Mouse (Mus musculus) heart, adult 2 months (tissue): Measurements from ENCODE around the gene Frmpd4. TPM values are rescaled to one million over a fixed set of nuclear protein-coding genes. Genes with fewer than 3 reads are reported as not detected.

ENCODE experiments used
- DNase-seq, 2 experiments: peaks; one replicate each; pipeline ENCODE4 v3.0.0; 2021
- H3K27ac ChIP-seq: fragments of 200-600 bp; 2 replicates; pipeline ENCODE4 v1.8.1; 2022
- H3K27me3 ChIP-seq: fragments of 200-500 bp; 2 replicates; pipeline ENCODE4 v1.6.1; 2012; ENCODE audit warnings: mild to moderate bottlenecking, low read length, inconsistent platforms, mixed read lengths; ENCODE audit not compliant: control insufficient read depth, insufficient read depth
- H3K36me3 ChIP-seq: fragments of 200-500 bp; 2 replicates; pipeline ENCODE4 v1.6.1; 2012; ENCODE audit warnings: low read length, inconsistent platforms; ENCODE audit not compliant: control insufficient read depth, insufficient read depth
- H3K4me1 ChIP-seq: fragments of 200-500 bp; 2 replicates; pipeline ENCODE4 v1.6.1; 2011; ENCODE audit warnings: low read length; ENCODE audit not compliant: control insufficient read depth, insufficient read depth
- H3K4me3 ChIP-seq: fragments of 200-600 bp; 2 replicates; pipeline ENCODE4 v1.8.1; 2022
- H3K79me2 ChIP-seq: fragments of 200-500 bp; replicated peaks from 2 replicates; pipeline ENCODE4 v1.6.1; 2012; ENCODE audit warnings: mild to moderate bottlenecking, inconsistent platforms, low read length, moderate library complexity, mixed read lengths; ENCODE audit not compliant: control insufficient read depth, insufficient read depth
- H3K9ac ChIP-seq: fragments of 200-500 bp; 2 replicates; pipeline ENCODE4 v1.6.1; 2012; ENCODE audit warnings: low read depth, mild to moderate bottlenecking, control low read depth, inconsistent platforms, low read length, mixed read lengths
- CTCF ChIP-seq: fragments of 200-600 bp; IDR thresholded peaks from 2 replicates; pipeline ENCODE4 v1.8.1; 2022; ENCODE audit warnings: antibody characterized with exemption, mild to moderate bottlenecking, moderate library complexity
- EP300 ChIP-seq: fragments of 200-500 bp; IDR thresholded peaks from 2 replicates; pipeline ENCODE4 v1.6.1; 2011; ENCODE audit warnings: low read depth, low read length, control low read depth; ENCODE audit not compliant: insufficient read depth
- POLR2A ChIP-seq: fragments of 200-500 bp; IDR thresholded peaks from 2 replicates; pipeline ENCODE4 v1.6.1; 2011; ENCODE audit warnings: mild to moderate bottlenecking, low read depth, low read length, control low read depth; ENCODE audit not compliant: insufficient read depth
- WGBS: fragments of 180-500 bp; shearing (Covaris S2); methylation state at CpG from one replicate; pipeline ENCODE4 v1.1.7; 2018; 5-methylcytosine and 5-hydroxymethylcytosine counted together
- intact Hi-C: fragments of 180-260 bp; cut with DNase I; formaldehyde crosslinking; loops from one replicate; pipeline ENCODE4 v1.15.1; 2025
- polyA plus RNA-seq: library from polyadenylated mRNA; depleted of rRNA; stranded (reverse); fragments of >200 nt; gene quantifications from 2 replicates; pipeline ENCODE4 v1.2.3, GENCODE M21; 2012
- total RNA-seq, 2 experiments: library from RNA; stranded (reverse); gene quantifications; 2 replicates each; pipeline ENCODE4 v1.2.3; 2021

Frmpd4 gene
- total and polyA plus RNA-seq, 3 experiments, result not detected

GRCm38 (mm10) chrX:168338212-168338611, 238.8 kb downstream of the Frmpd4 start:
- H3K4me3 ChIP-seq, result no peak overlapping the region
- H3K4me1 ChIP-seq, result no peaks in the 10 kb centered on the region
- no peak for DNase-seq
- no peak overlapping the region for H3K9ac ChIP-seq
- no peak overlapping the region for H3K27ac ChIP-seq
- no peaks in the 10 kb centered on the region for H3K27me3 ChIP-seq
- H3K36me3 ChIP-seq, result no peaks in the 10 kb centered on the region
- no peaks in the 10 kb centered on the region for H3K79me2 ChIP-seq
- TF ChIP-seq CTCF (no peak), POLR2A (no peak), EP300 (no peak)
- intact Hi-C loops, result no loop called here

GRCm38 (mm10) chrX:168325161-168325560, 251.9 kb downstream of the Frmpd4 start:
- 65% methylated on average over 3 of the region's 3 CpGs for WGBS
- no peaks in the 10 kb centered on the region for H3K4me1 ChIP-seq
- no peaks in the 10 kb centered on the region for H3K79me2 ChIP-seq
- DNase-seq, result no peak
- H3K27me3 ChIP-seq, result no peaks in the 10 kb centered on the region
- intact Hi-C loops, result no loop called here
- no peak overlapping the region for H3K27ac ChIP-seq
- TF ChIP-seq EP300, result no peak
- TF ChIP-seq POLR2A, result no peak
- TF ChIP-seq CTCF, result no peak
- H3K4me3 ChIP-seq, result no peak overlapping the region
- no peaks in the 10 kb centered on the region for H3K36me3 ChIP-seq
- no peak overlapping the region for H3K9ac ChIP-seq

GRCm38 (mm10) chrX:168312158-168312557, 264.9 kb downstream of the Frmpd4 start:
- no peak overlapping the region for H3K4me3 ChIP-seq
- H3K9ac ChIP-seq, result no peak overlapping the region
- H3K79me2 ChIP-seq, result no peaks in the 10 kb centered on the region
- intact Hi-C loops, result no loop called here
- TF ChIP-seq CTCF (no peak), EP300 (no peak), POLR2A (no peak)
- no peak for DNase-seq
- no peak overlapping the region for H3K27ac ChIP-seq
- H3K4me1 ChIP-seq, result no peaks in the 10 kb centered on the region
- no peaks in the 10 kb centered on the region for H3K27me3 ChIP-seq
- 63% methylated on average over 1 of the region's 1 CpGs for WGBS
- no peaks in the 10 kb centered on the region for H3K36me3 ChIP-seq

- Histone ChIP-seq H3K36me3 (no peaks in the 10 kb centered on the region), H3K4me3 (no peak overlapping the region), H3K79me2 (no peaks in the 10 kb centered on the region), H3K9ac (no peak overlapping the region), H3K4me1 (no peaks in the 10 kb centered on the region), H3K27ac (no peak overlapping the region), H3K27me3 (no peaks in the 10 kb centered on the region)
- no peak for DNase-seq
- TF ChIP-seq EP300 (no peak), POLR2A (no peak), CTCF (no peak)
- WGBS, result 6% methylated on average over 1 of the region's 1 CpGs
- intact Hi-C loops, result no loop called here
These were observed 266.9 kb downstream of the Frmpd4 start for GRCm38 (mm10) chrX:168310143-168310542.

GRCm38 (mm10) chrX:168292506-168292905, 284.5 kb downstream of the Frmpd4 start:
- Histone ChIP-seq H3K79me2 (no peaks in the 10 kb centered on the region), H3K36me3 (no peaks in the 10 kb centered on the region), H3K27ac (no peak overlapping the region), H3K4me3 (no peak overlapping the region), H3K4me1 (no peaks in the 10 kb centered on the region), H3K27me3 (no peaks in the 10 kb centered on the region), H3K9ac (no peak overlapping the region)
- intact Hi-C loops, result no loop called here
- no peak for TF ChIP-seq POLR2A
- no peak for TF ChIP-seq EP300
- no peak for TF ChIP-seq CTCF
- 79% methylated on average over 3 of the region's 3 CpGs for WGBS
- no peak for DNase-seq

GRCm38 (mm10) chrX:168207034-168207433, 370.0 kb downstream of the Frmpd4 start:
- Histone ChIP-seq H3K4me1 (no peaks in the 10 kb centered on the region), H3K4me3 (no peak overlapping the region), H3K9ac (no peak overlapping the region), H3K27me3 (no peaks in the 10 kb centered on the region), H3K79me2 (no peaks in the 10 kb centered on the region), H3K27ac (no peak overlapping the region), H3K36me3 (no peaks in the 10 kb centered on the region)
- TF ChIP-seq CTCF, result no peak
- no peak for TF ChIP-seq POLR2A
- no peak for TF ChIP-seq EP300
- 55% methylated on average over 3 of the region's 3 CpGs for WGBS
- intact Hi-C loops, result no loop called here
- DNase-seq, result no peak
